Mouse (Mus musculus) bone marrow macrophage, adult 2 months (primary cell): Measurements from ENCODE around the gene Nr4a2.

ENCODE experiments used
- CTCF ChIP-seq: IDR thresholded peaks from 2 replicates; pipeline ENCODE4 v1.5.1; 2012; ENCODE audit warnings: low read depth, mild to moderate bottlenecking, low read length, moderate library complexity
- POLR2A ChIP-seq: IDR thresholded peaks from 2 replicates; pipeline ENCODE4 v1.6.1; 2012; ENCODE audit warnings: mild to moderate bottlenecking, low read depth, low read length, borderline replicate concordance

DNA sequence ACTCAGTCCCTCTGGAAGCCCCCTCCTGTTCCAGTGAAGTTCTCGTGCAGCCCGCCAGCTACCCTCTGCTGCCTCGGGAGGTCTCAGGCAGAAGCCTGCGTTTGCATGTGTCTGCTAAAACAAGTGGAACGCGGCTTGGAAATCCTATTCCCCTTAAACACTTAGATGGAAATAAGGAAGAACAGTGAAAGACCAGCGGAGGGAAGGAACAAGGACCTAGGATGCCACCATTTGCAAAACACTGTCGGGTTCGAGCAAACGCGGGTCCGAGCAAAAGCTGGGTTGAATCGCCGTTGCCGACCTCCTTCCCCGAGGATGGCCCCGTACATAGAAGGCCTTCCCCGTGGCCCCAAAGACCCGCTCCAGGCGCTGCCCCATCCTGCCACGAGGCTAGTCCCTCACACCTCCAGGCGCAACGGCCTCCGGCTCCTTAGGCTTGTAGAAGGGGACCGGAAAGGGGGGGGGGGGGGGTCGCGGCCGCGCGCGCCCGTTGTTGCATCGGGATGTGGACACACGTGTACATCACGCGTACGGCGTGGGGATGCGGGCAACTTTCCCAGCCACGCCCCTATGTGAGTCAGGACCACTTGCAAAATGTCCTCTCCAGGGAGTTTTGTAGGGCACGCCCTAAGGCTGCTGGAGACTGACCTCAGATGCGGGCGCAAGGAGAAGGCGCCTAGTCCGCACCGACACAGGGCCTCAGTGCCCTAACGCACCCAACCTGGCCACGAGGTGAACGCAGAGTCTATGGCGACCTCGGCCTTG is 21.5 kb downstream of the Nr4a2 start:
- TF ChIP-seq CTCF (no peak), POLR2A (no peak)
